Mouse (Mus musculus) heart, embryonic 13.5 days (tissue): ENCODE data around the gene Tpte. TPM values are rescaled to one million over a fixed set of nuclear protein-coding genes. Genes with fewer than 3 reads are reported as not detected.

Experiments used
- ATAC-seq: fragments of 200-750 bp; cut with Nextera tagmentation; 2 replicates; pipeline ENCODE4 v1.8.0; 2017; ENCODE audit warnings: moderate TSS enrichment; ENCODE audit not compliant: insufficient number of reproducible peaks, low FRiP score, low TSS enrichment; ENCODE audit errors: extremely low read depth
- H3K27ac ChIP-seq: fragments of 300-500 bp; sonication (generic); replicated peaks from 2 replicates; pipeline ENCODE4 v1.5.1; 2015; ENCODE audit warnings: moderate library complexity, mild to moderate bottlenecking, inconsistent platforms
- H3K27me3 ChIP-seq: fragments of 300-500 bp; sonication (generic); replicated peaks from 2 replicates; pipeline ENCODE4 v1.6.1; 2015; ENCODE audit warnings: mild to moderate bottlenecking, inconsistent platforms
- H3K36me3 ChIP-seq: fragments of 300-500 bp; sonication (generic); 2 replicates; pipeline ENCODE4 v1.6.1; 2015; ENCODE audit warnings: mild to moderate bottlenecking, inconsistent platforms
- H3K4me1 ChIP-seq: fragments of 300-500 bp; sonication (generic); 2 replicates; pipeline ENCODE4 v1.6.1; 2015; ENCODE audit warnings: inconsistent platforms
- H3K4me2 ChIP-seq: fragments of 300-500 bp; sonication (generic); 2 replicates; pipeline ENCODE4 v1.6.1; 2015; ENCODE audit warnings: inconsistent platforms, mild to moderate bottlenecking, moderate library complexity
- H3K4me3 ChIP-seq: fragments of 300-500 bp; sonication (generic); 2 replicates; pipeline ENCODE4 v1.5.1; 2015; ENCODE audit warnings: moderate library complexity, mild to moderate bottlenecking, inconsistent platforms
- H3K9ac ChIP-seq: fragments of 300-500 bp; sonication (generic); 2 replicates; pipeline ENCODE4 v1.6.1; 2015; ENCODE audit warnings: inconsistent platforms, mild to moderate bottlenecking, moderate library complexity
- H3K9me3 ChIP-seq: fragments of 300-500 bp; sonication (generic); 2 replicates; pipeline ENCODE4 v1.6.1; 2016; ENCODE audit warnings: inconsistent platforms
- WGBS: fragments of 180-500 bp; shearing (Covaris S2); methylation state at CpG from one replicate; pipeline ENCODE4 v1.1.7; 2015; ENCODE audit warnings: mixed read lengths; 5-methylcytosine and 5-hydroxymethylcytosine counted together
- polyA plus RNA-seq: library from polyadenylated mRNA; unstranded; fragments of >200 nt; fragmentation: Nextera tagmentation; extraction: Ambion mirVana; gene quantifications from 2 replicates; pipeline ENCODE4 v1.2.1, GENCODE M21; 2015

Tpte gene
- polyA plus RNA-seq, 1 experiment from 2014 or later: not detected

- no peaks in the 10 kb centered on the region for H3K4me1 ChIP-seq
- no peaks in the 10 kb centered on the region for H3K9me3 ChIP-seq
- H3K9ac ChIP-seq: no peak overlapping the region
- H3K27me3 ChIP-seq: no peaks in the 10 kb centered on the region
- no peak overlapping the region for H3K4me3 ChIP-seq
- ATAC-seq: peak; percentile 37; the same call in 1 of the 2 replicates
- H3K27ac ChIP-seq: no peak overlapping the region
- no peak overlapping the region for H3K4me2 ChIP-seq
- WGBS: 34% methylated on average over 5 of the region's 5 CpGs
- peaks cover 40% of the 10 kb centered on the region for H3K36me3 ChIP-seq
These were observed 93.7 kb downstream of the Tpte start for GRCm38 (mm10) chr8:22376903-22377302.

GRCm38 (mm10) chr8:22380934-22381333 lies 97.7 kb downstream of the Tpte start:
- Histone ChIP-seq H3K36me3 (peaks cover 69% of the 10 kb centered on the region), H3K4me3 (no peak overlapping the region), H3K9ac (no peak overlapping the region), H3K4me1 (no peaks in the 10 kb centered on the region), H3K9me3 (no peaks in the 10 kb centered on the region), H3K27me3 (no peaks in the 10 kb centered on the region), H3K27ac (no peak overlapping the region), H3K4me2 (no peak overlapping the region)
- ATAC-seq: no peak
- 89% methylated on average over 11 of the region's 11 CpGs for WGBS

- 0 out of 2 replicates have a peak overlapping the region, but pooled peaks have one; percentile 2 for H3K4me2 ChIP-seq
- H3K9me3 ChIP-seq: no peaks in the 10 kb centered on the region
- H3K36me3 ChIP-seq: peaks cover 83% of the 10 kb centered on the region
- no peak overlapping the region for H3K9ac ChIP-seq
- ATAC-seq: no peak
- no peaks in the 10 kb centered on the region for H3K27me3 ChIP-seq
- 74% methylated on average over 19 of the region's 19 CpGs for WGBS
- H3K4me1 ChIP-seq: no peaks in the 10 kb centered on the region
- no peak overlapping the region for H3K4me3 ChIP-seq
- no peak overlapping the region for H3K27ac ChIP-seq
These were observed 99.8 kb downstream of the Tpte start for GRCm38 (mm10) chr8:22382824-22383595.

GRCm38 (mm10) chr8:22385158-22385557 lies 101.9 kb downstream of the Tpte start:
- 88% methylated on average over 6 of the region's 6 CpGs for WGBS
- H3K27me3 ChIP-seq: no peaks in the 10 kb centered on the region
- peaks cover 92% of the 10 kb centered on the region for H3K36me3 ChIP-seq
- H3K4me3 ChIP-seq: no peak overlapping the region
- no peaks in the 10 kb centered on the region for H3K4me1 ChIP-seq
- H3K4me2 ChIP-seq: no peak overlapping the region
- no peak for ATAC-seq
- H3K27ac ChIP-seq: no peak overlapping the region
- no peak overlapping the region for H3K9ac ChIP-seq
- H3K9me3 ChIP-seq: no peaks in the 10 kb centered on the region

GRCm38 (mm10) chr8:22389874-22390273 lies 106.6 kb downstream of the Tpte start:
- Histone ChIP-seq H3K9me3 (no peaks in the 10 kb centered on the region), H3K9ac (no peak overlapping the region), H3K36me3 (peaks cover 84% of the 10 kb centered on the region), H3K27me3 (no peaks in the 10 kb centered on the region), H3K4me2 (no peak overlapping the region), H3K4me3 (no peak overlapping the region), H3K4me1 (no peaks in the 10 kb centered on the region), H3K27ac (no peak overlapping the region)
- 76% methylated on average over 10 of the region's 10 CpGs for WGBS
- no peak for ATAC-seq

- Histone ChIP-seq H3K27ac (no peak overlapping the region), H3K36me3 (peaks cover 80% of the 10 kb centered on the region), H3K9me3 (no peaks in the 10 kb centered on the region), H3K27me3 (no peaks in the 10 kb centered on the region), H3K4me3 (no peak overlapping the region), H3K4me2 (no peak overlapping the region), H3K4me1 (no peaks in the 10 kb centered on the region), H3K9ac (no peak overlapping the region)
- WGBS: 83% methylated on average over 8 of the region's 8 CpGs
- no peak for ATAC-seq
These were observed 107.7 kb downstream of the Tpte start for GRCm38 (mm10) chr8:22390766-22391463.

GRCm38 (mm10) chr8:22394471-22394870 lies 111.2 kb downstream of the Tpte start:
- no peak overlapping the region for H3K27ac ChIP-seq
- 58% methylated on average over 4 of the region's 4 CpGs for WGBS
- ATAC-seq: no peak

GRCm38 (mm10) chr8:22395256-22395655 lies 112.0 kb downstream of the Tpte start:
- no peak for ATAC-seq

More at GRCm38 (mm10) chr8:22394471-22394870, 111.2 kb downstream of the Tpte start:
- no peaks in the 10 kb centered on the region for H3K27me3 ChIP-seq
- H3K9me3 ChIP-seq: no peaks in the 10 kb centered on the region
- peaks cover 14% of the 10 kb centered on the region for H3K4me1 ChIP-seq
- no peak overlapping the region for H3K4me3 ChIP-seq
- H3K9ac ChIP-seq: no peak overlapping the region
- no peak overlapping the region for H3K4me2 ChIP-seq
- peaks cover 46% of the 10 kb centered on the region for H3K36me3 ChIP-seq

GRCm38 (mm10) chr8:22397811-22398141 lies 114.5 kb downstream of the Tpte start:
- Histone ChIP-seq H3K27me3 (no peaks in the 10 kb centered on the region), H3K4me2 (peak overlapping the region; percentile 87), H3K9me3 (no peaks in the 10 kb centered on the region), H3K4me3 (peak overlapping the region; percentile 76), H3K36me3 (peaks cover 19% of the 10 kb centered on the region), H3K27ac (peak overlapping the region; percentile 76), H3K4me1 (peaks cover 14% of the 10 kb centered on the region), H3K9ac (peak overlapping the region; percentile 90)
- no peak for ATAC-seq
- WGBS: 2% methylated on average over 13 of the region's 13 CpGs

More at GRCm38 (mm10) chr8:22395256-22395655, 112.0 kb downstream of the Tpte start:
- H3K9me3 ChIP-seq: no peaks in the 10 kb centered on the region
- H3K4me1 ChIP-seq: peaks cover 14% of the 10 kb centered on the region
- H3K4me2 ChIP-seq: no peak overlapping the region
- 86% methylated on average over 8 of the region's 8 CpGs for WGBS
- no peak overlapping the region for H3K9ac ChIP-seq
- no peak overlapping the region for H3K4me3 ChIP-seq
- H3K27ac ChIP-seq: no peak overlapping the region
- H3K27me3 ChIP-seq: no peaks in the 10 kb centered on the region
- H3K36me3 ChIP-seq: peaks cover 38% of the 10 kb centered on the region

GRCm38 (mm10) chr8:22398142-22398951 lies 115.1 kb downstream of the Tpte start, which contains the start of gene Slc25a15:
Gene Slc25a15 (minus strand): TSS chr8:22398597.
- Histone ChIP-seq H3K27me3 (no peaks in the 10 kb centered on the region), H3K9me3 (no peaks in the 10 kb centered on the region), H3K27ac (peak within 1 kb of the TSS; percentile 76), H3K4me3 (peak within 1 kb of the TSS; percentile 76), H3K36me3 (peaks cover 14% of the 10 kb centered on the region), H3K4me2 (peak within 1 kb of the TSS; percentile 87), H3K9ac (peak within 1 kb of the TSS; percentile 90), H3K4me1 (peaks cover 14% of the 10 kb centered on the region)
- under 1% methylated on average over 45 of the region's 77 CpGs for WGBS
- peak; percentile 89 for ATAC-seq

GRCm38 (mm10) chr8:22399285-22399880 lies 116.1 kb downstream of the Tpte start:
- no peak for ATAC-seq
- Histone ChIP-seq H3K36me3 (peaks cover 7% of the 10 kb centered on the region), H3K9me3 (no peaks in the 10 kb centered on the region), H3K4me2 (peak overlapping the region; percentile 87), H3K27ac (peak overlapping the region; percentile 76), H3K4me1 (peaks cover 14% of the 10 kb centered on the region), H3K27me3 (no peaks in the 10 kb centered on the region), H3K4me3 (peak overlapping the region; percentile 76), H3K9ac (peak overlapping the region; percentile 90)
- WGBS: 76% methylated on average over 8 of the region's 8 CpGs
